Mouse (Mus musculus): Measurements from ENCODE around the gene Gm6096. TPM values are rescaled to one million over a fixed set of nuclear protein-coding genes. Genes with fewer than 3 reads are reported as not detected.
"Not testable (repeated sequence)": the region's sequence is repeated elsewhere in the genome, so short reads cannot be mapped to it uniquely, and the experiment has no call there.

Gm6096 gene
- total RNA-seq (2021) = not detected

GRCm38 (mm10) chr7:34250738-34251137 lies at the start of gene Gm6096:
Gene Gm6096, plus strand, starts transcription at chr7:34251038.
- intact Hi-C loops (cut with DNase I) = loop anchor here (5.0 kb wide), 1 partner anchor 102 kb away; no protein-coding TSS in a partner anchor
- DNase-seq = no peak

GRCm38 (mm10) chr7:34202147-34202546 lies 48.7 kb upstream of the Gm6096 start:
- DNase-seq; intact Hi-C loops (cut with DNase I): not testable (repeated sequence)

GRCm38 (mm10) chr7:34206331-34206730 lies 44.5 kb upstream of the Gm6096 start:
- intact Hi-C loops (cut with DNase I) = no loop called here
- DNase-seq = no peak

- intact Hi-C loops (cut with DNase I) = no loop called here
Measured at GRCm38 (mm10) chr7:34208027-34208745, 42.7 kb upstream of the Gm6096 start.

GRCm38 (mm10) chr7:34213281-34213680 lies 37.6 kb upstream of the Gm6096 start:
- no peak for DNase-seq
- intact Hi-C loops (cut with DNase I) = no loop called here

More at GRCm38 (mm10) chr7:34208027-34208745, 42.7 kb upstream of the Gm6096 start:
- DNase-seq = no peak

- intact Hi-C loops (cut with DNase I) = no loop called here
- no peak for DNase-seq
Measured at GRCm38 (mm10) chr7:34214644-34215043, 36.2 kb upstream of the Gm6096 start.

- intact Hi-C loops (cut with DNase I) = no loop called here
- no peak for DNase-seq
Measured at GRCm38 (mm10) chr7:34215481-34215880, 35.4 kb upstream of the Gm6096 start.

- DNase-seq = no peak
- intact Hi-C loops (cut with DNase I) = no loop called here
Measured at GRCm38 (mm10) chr7:34216474-34216873, 34.4 kb upstream of the Gm6096 start.

- intact Hi-C loops (cut with DNase I) = no loop called here
- no peak for DNase-seq
Measured at GRCm38 (mm10) chr7:34218496-34218895, 32.3 kb upstream of the Gm6096 start.

GRCm38 (mm10) chr7:34221594-34222250 lies 29.1 kb upstream of the Gm6096 start:
- no peak for DNase-seq
- intact Hi-C loops (cut with DNase I) = no loop called here

GRCm38 (mm10) chr7:34222340-34222739 lies 28.5 kb upstream of the Gm6096 start:
- intact Hi-C loops (cut with DNase I) = no loop called here
- no peak for DNase-seq

- intact Hi-C loops (cut with DNase I) = no loop called here
Measured at GRCm38 (mm10) chr7:34224308-34224707, 26.5 kb upstream of the Gm6096 start.

GRCm38 (mm10) chr7:34226086-34226485 lies 24.8 kb upstream of the Gm6096 start:
- no peak for DNase-seq
- intact Hi-C loops (cut with DNase I) = no loop called here

More at GRCm38 (mm10) chr7:34224308-34224707, 26.5 kb upstream of the Gm6096 start:
- DNase-seq = no peak

- DNase-seq = no peak
- intact Hi-C loops (cut with DNase I) = no loop called here
Measured at GRCm38 (mm10) chr7:34226846-34227245, 24.0 kb upstream of the Gm6096 start.

GRCm38 (mm10) chr7:34228641-34229040 lies 22.2 kb upstream of the Gm6096 start:
- peak; percentile 33 for DNase-seq
- intact Hi-C loops (cut with DNase I) = no loop called here

- intact Hi-C loops (cut with DNase I) = no loop called here
- DNase-seq = no peak
Measured at GRCm38 (mm10) chr7:34229153-34229552, 21.7 kb upstream of the Gm6096 start.

- DNase-seq = peak; percentile 58
- intact Hi-C loops (cut with DNase I) = no loop called here
Measured at GRCm38 (mm10) chr7:34229691-34230111, 21.1 kb upstream of the Gm6096 start.

- intact Hi-C loops (cut with DNase I) = no loop called here
- peak; percentile 87 for DNase-seq
Measured at GRCm38 (mm10) chr7:34230116-34230515, 20.7 kb upstream of the Gm6096 start, which contains the start of gene Gpi1. Gene Gpi1, minus strand, starts transcription at chr7:34230336.

- intact Hi-C loops (cut with DNase I) = no loop called here
- DNase-seq = no peak
Measured at GRCm38 (mm10) chr7:34232785-34233725, 17.8 kb upstream of the Gm6096 start.

- DNase-seq = peak; percentile 99
- intact Hi-C loops (cut with DNase I) = no loop called here
Measured at GRCm38 (mm10) chr7:34233909-34234609, 16.8 kb upstream of the Gm6096 start.
